Mouse (Mus musculus) forebrain, embryonic 12.5 days (tissue): ENCODE results near the gene Hnrnpu. TPM values are rescaled to one million over a fixed set of nuclear protein-coding genes. Genes with fewer than 3 reads are reported as not detected.
"Not testable (repeated sequence)": the region's sequence is repeated elsewhere in the genome, so short reads cannot be mapped to it uniquely, and the experiment has no call there.

ENCODE experiments used
- ATAC-seq: fragments of 200-750 bp; cut with Nextera tagmentation; 2 replicates; pipeline ENCODE4 v1.8.0; 2017; ENCODE audit warnings: moderate TSS enrichment; ENCODE audit not compliant: low FRiP score
- H3K27ac ChIP-seq: fragments of 300-500 bp; sonication (generic); 2 replicates; pipeline ENCODE4 v1.5.1; 2016; ENCODE audit warnings: mild to moderate bottlenecking
- H3K27me3 ChIP-seq: fragments of 300-500 bp; sonication (generic); 2 replicates; pipeline ENCODE4 v1.6.1; 2016; ENCODE audit warnings: mild to moderate bottlenecking
- H3K36me3 ChIP-seq: fragments of 300-500 bp; sonication (generic); replicated peaks from 2 replicates; pipeline ENCODE4 v1.6.1; 2016; ENCODE audit warnings: mild to moderate bottlenecking
- H3K4me1 ChIP-seq: fragments of 300-500 bp; sonication (generic); 2 replicates; pipeline ENCODE4 v1.6.1; 2016
- H3K4me2 ChIP-seq: fragments of 300-500 bp; sonication (generic); 2 replicates; pipeline ENCODE4 v1.6.1; 2016; ENCODE audit warnings: mild to moderate bottlenecking, moderate library complexity
- H3K4me3 ChIP-seq: fragments of 300-500 bp; sonication (generic); replicated peaks from 2 replicates; pipeline ENCODE4 v1.5.1; 2016; ENCODE audit warnings: mild to moderate bottlenecking
- H3K9ac ChIP-seq: fragments of 300-500 bp; sonication (generic); 2 replicates; pipeline ENCODE4 v1.6.1; 2016; ENCODE audit warnings: mild to moderate bottlenecking
- H3K9me3 ChIP-seq: fragments of 300-500 bp; sonication (generic); 2 replicates; pipeline ENCODE4 v1.6.1; 2016
- WGBS: fragments of 180-500 bp; shearing (Covaris S2); methylation state at CpG from one replicate; pipeline ENCODE4 v1.1.7; 2016; 5-methylcytosine and 5-hydroxymethylcytosine counted together
- polyA plus RNA-seq: library from polyadenylated mRNA; unstranded; fragments of >200 nt; fragmentation: Nextera tagmentation; extraction: Ambion mirVana; gene quantifications from 2 replicates; pipeline ENCODE4 v1.2.1, GENCODE M21; 2016

Hnrnpu gene
- polyA plus RNA-seq, 1 experiment from 2014 or later = 928 TPM

GRCm38 (mm10) chr1:178360264-178360663 is 22.7 kb upstream of the Hnrnpu start:
- 87% methylated on average over 11 of the region's 11 CpGs for WGBS
- H3K9ac ChIP-seq = no peak overlapping the region
- H3K27ac ChIP-seq = no peak overlapping the region
- no peaks in the 10 kb centered on the region for H3K27me3 ChIP-seq
- H3K4me3 ChIP-seq = no peak overlapping the region
- H3K36me3 ChIP-seq = no peaks in the 10 kb centered on the region
- H3K9me3 ChIP-seq = no peaks in the 10 kb centered on the region
- no peak for ATAC-seq
- no peak overlapping the region for H3K4me2 ChIP-seq
- H3K4me1 ChIP-seq = no peaks in the 10 kb centered on the region

- no peak overlapping the region for H3K4me3 ChIP-seq
- H3K4me2 ChIP-seq = no peak overlapping the region
- H3K4me1 ChIP-seq = no peaks in the 10 kb centered on the region
- ATAC-seq = no peak
- H3K9me3 ChIP-seq = no peaks in the 10 kb centered on the region
- 73% methylated on average over 12 of the region's 12 CpGs for WGBS
- no peak overlapping the region for H3K27ac ChIP-seq
- no peak overlapping the region for H3K9ac ChIP-seq
- H3K36me3 ChIP-seq = no peaks in the 10 kb centered on the region
- no peaks in the 10 kb centered on the region for H3K27me3 ChIP-seq
Observed at GRCm38 (mm10) chr1:178357776-178358710, 20.4 kb upstream of the Hnrnpu start.

DNA sequence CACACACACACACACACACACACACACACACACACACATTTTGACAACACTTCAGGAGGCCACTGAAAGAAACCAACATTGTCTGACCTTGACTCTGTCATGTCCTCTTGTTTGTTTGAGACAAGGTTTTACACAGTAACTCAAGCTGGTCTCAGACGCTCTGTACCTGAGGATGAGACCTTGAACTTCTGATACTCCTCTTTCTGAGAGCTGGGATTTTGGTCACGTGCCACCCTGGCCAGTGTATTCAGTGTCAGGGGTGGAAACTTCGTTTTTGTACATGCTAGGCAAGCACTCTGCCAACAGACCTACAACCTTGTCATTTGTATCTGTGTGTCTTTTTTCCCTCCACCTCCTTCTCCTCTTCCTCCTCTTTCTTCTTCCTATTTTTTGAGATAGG is 17.0 kb upstream of the Hnrnpu start:
- no peak for ATAC-seq
- no peak overlapping the region for H3K9ac ChIP-seq
- no peak overlapping the region for H3K4me2 ChIP-seq
- no peaks in the 10 kb centered on the region for H3K4me1 ChIP-seq
- WGBS = 73% methylated on average over 3 of the region's 3 CpGs
- H3K9me3 ChIP-seq = no peaks in the 10 kb centered on the region
- no peak overlapping the region for H3K27ac ChIP-seq
- H3K4me3 ChIP-seq = no peak overlapping the region
- H3K27me3 ChIP-seq = no peaks in the 10 kb centered on the region
- H3K36me3 ChIP-seq = no peaks in the 10 kb centered on the region

- Histone ChIP-seq H3K27me3 (no peaks in the 10 kb centered on the region), H3K4me1 (no peaks in the 10 kb centered on the region), H3K27ac (no peak overlapping the region), H3K4me2 (no peak overlapping the region), H3K9me3 (no peaks in the 10 kb centered on the region), H3K36me3 (no peaks in the 10 kb centered on the region), H3K4me3 (no peak overlapping the region), H3K9ac (no peak overlapping the region)
- no peak for ATAC-seq
Observed at GRCm38 (mm10) chr1:178351643-178352042, 14.0 kb upstream of the Hnrnpu start.

GRCm38 (mm10) chr1:178350792-178351191 is 13.2 kb upstream of the Hnrnpu start:
- Histone ChIP-seq H3K27me3 (no peaks in the 10 kb centered on the region), H3K36me3 (no peaks in the 10 kb centered on the region), H3K4me2 (no peak overlapping the region), H3K4me1 (no peaks in the 10 kb centered on the region), H3K27ac (no peak overlapping the region), H3K9ac (no peak overlapping the region), H3K9me3 (no peaks in the 10 kb centered on the region), H3K4me3 (no peak overlapping the region)
- WGBS = 91% methylated on average over 2 of the region's 2 CpGs
- ATAC-seq = no peak

- 92% methylated on average over 10 of the region's 10 CpGs for WGBS
Observed at GRCm38 (mm10) chr1:178344071-178344805, 6.6 kb upstream of the Hnrnpu start.

GRCm38 (mm10) chr1:178342612-178343011 is 5.0 kb upstream of the Hnrnpu start:
- H3K9me3 ChIP-seq = no peaks in the 10 kb centered on the region
- no peak for ATAC-seq
- no peaks in the 10 kb centered on the region for H3K27me3 ChIP-seq
- no peak overlapping the region for H3K9ac ChIP-seq
- H3K4me1 ChIP-seq = peaks cover 4% of the 10 kb centered on the region
- no peak overlapping the region for H3K4me2 ChIP-seq
- WGBS = 83% methylated on average over 5 of the region's 5 CpGs
- H3K36me3 ChIP-seq = no peaks in the 10 kb centered on the region
- no peak overlapping the region for H3K4me3 ChIP-seq
- no peak overlapping the region for H3K27ac ChIP-seq

More at GRCm38 (mm10) chr1:178344071-178344805, 6.6 kb upstream of the Hnrnpu start:
- H3K27me3 ChIP-seq, H3K4me2 ChIP-seq, ATAC-seq, H3K9me3 ChIP-seq, H3K4me1 ChIP-seq, H3K4me3 ChIP-seq, H3K36me3 ChIP-seq, H3K27ac ChIP-seq, H3K9ac ChIP-seq: not testable (repeated sequence)

- Histone ChIP-seq H3K9me3 (no peaks in the 10 kb centered on the region), H3K4me3 (no peak overlapping the region), H3K4me1 (peaks cover 4% of the 10 kb centered on the region), H3K36me3 (no peaks in the 10 kb centered on the region), H3K27me3 (no peaks in the 10 kb centered on the region), H3K9ac (no peak overlapping the region), H3K27ac (no peak overlapping the region), H3K4me2 (no peak overlapping the region)
- ATAC-seq = no peak
- 74% methylated on average over 1 of the region's 1 CpGs for WGBS
Observed at GRCm38 (mm10) chr1:178342063-178342462, 4.5 kb upstream of the Hnrnpu start.

DNA sequence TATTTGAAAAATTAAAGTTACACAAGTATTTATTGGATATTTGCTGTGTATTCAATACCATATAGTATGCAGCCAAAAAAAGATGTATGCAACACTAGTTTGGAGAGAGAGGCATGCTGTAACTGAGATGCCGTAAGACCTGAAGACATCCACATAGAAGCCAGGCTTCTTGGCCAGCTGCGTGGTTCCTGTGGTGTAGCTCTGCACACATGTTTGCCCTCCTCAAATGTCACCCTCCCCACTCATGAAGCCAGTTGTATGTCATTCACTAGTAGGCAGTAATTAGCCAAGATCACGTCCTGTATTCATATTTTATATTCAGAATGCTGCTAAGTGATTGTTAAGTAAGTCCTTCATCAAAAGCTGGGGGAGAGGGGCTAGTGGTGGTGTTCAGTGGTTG is 3.8 kb upstream of the Hnrnpu start:
- Histone ChIP-seq H3K9me3 (no peaks in the 10 kb centered on the region), H3K9ac (no peak overlapping the region), H3K27ac (no peak overlapping the region), H3K4me2 (no peak overlapping the region), H3K27me3 (no peaks in the 10 kb centered on the region), H3K36me3 (no peaks in the 10 kb centered on the region), H3K4me1 (peaks cover 4% of the 10 kb centered on the region), H3K4me3 (no peak overlapping the region)
- no peak for ATAC-seq
- WGBS = 85% methylated on average over 3 of the region's 3 CpGs

DNA sequence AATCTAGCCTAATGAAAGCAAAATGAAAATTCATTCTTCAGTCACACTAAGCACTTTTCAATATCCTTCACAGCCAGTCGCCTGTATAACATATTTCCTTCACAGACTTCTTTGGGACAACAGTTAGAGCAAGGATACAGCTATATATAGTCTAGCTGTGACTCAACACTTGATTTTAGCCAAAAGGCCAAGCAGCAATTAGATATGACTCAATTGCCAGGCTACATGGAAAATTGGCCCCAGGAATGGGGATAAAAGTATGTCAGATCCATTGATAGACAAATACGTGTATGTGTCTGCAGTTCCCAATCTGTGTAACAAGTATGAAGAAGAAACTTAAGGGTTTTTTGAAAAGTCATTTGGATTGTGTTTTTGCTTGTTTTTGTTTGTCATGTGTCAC is 2.6 kb upstream of the Hnrnpu start:
- no peak overlapping the region for H3K4me3 ChIP-seq
- H3K27ac ChIP-seq = no peak overlapping the region
- H3K36me3 ChIP-seq = peaks cover under 1% of the 10 kb centered on the region
- 98% methylated on average over 2 of the region's 2 CpGs for WGBS
- H3K9me3 ChIP-seq = no peaks in the 10 kb centered on the region
- no peak overlapping the region for H3K4me2 ChIP-seq
- no peak overlapping the region for H3K9ac ChIP-seq
- no peak for ATAC-seq
- H3K27me3 ChIP-seq = no peaks in the 10 kb centered on the region
- H3K4me1 ChIP-seq = peaks cover 4% of the 10 kb centered on the region

- WGBS = 3% methylated on average over 6 of the region's 6 CpGs
- Histone ChIP-seq H3K4me3 (peak overlapping the region; percentile 75), H3K36me3 (peaks cover 15% of the 10 kb centered on the region), H3K9me3 (no peaks in the 10 kb centered on the region), H3K27me3 (no peaks in the 10 kb centered on the region), H3K27ac (peak overlapping the region; percentile 100), H3K9ac (peak overlapping the region; percentile 100), H3K4me2 (peak overlapping the region; percentile 74), H3K4me1 (peaks cover 19% of the 10 kb centered on the region)
- no peak for ATAC-seq
Observed at GRCm38 (mm10) chr1:178338318-178338641, 683 bp upstream of the Hnrnpu start.

DNA sequence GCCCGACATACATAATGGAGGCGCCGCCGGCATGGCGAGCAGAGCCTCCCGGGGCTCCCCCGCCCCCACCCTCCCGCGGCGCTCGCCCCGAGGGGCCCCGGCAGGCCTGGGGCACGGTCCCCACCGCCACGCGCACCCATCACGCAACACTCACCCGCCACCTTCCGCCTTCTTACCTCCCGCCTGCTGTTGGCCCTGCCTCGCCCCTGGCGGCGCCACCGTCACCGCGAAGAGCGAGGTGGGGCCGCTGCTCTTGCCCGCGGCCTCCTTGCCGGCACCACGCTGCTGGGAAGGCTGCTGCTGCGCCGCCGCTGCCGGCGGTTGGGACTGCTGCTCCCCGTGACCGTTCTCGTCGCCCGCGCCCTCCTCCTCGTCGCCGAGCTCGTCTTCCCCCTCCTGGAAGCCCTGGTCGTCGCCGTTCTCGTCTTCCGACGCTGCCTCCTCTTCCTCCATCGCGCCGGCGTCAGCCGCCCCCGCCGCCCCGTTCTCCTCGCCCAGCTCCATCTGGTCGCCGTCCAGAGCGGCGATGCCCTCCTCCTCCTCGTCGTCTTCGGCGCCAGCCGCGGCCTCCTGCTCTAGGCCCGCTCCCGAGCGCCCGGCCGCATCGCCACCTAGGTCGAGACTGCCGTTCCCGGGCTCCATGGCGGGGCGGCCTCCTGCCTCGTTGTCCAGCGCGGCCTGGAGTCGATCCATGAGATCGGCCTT is 668 bp downstream of the Hnrnpu start:
- Histone ChIP-seq H3K9me3 (no peaks in the 10 kb centered on the region), H3K27me3 (no peaks in the 10 kb centered on the region), H3K4me3 (peak overlapping the region; percentile 75), H3K4me1 (peaks cover 27% of the 10 kb centered on the region), H3K36me3 (peaks cover 29% of the 10 kb centered on the region), H3K27ac (peak overlapping the region; percentile 100), H3K9ac (peak overlapping the region; percentile 100), H3K4me2 (peak overlapping the region; percentile 74)
- under 1% methylated on average over 80 of the region's 89 CpGs for WGBS
- peak; percentile 47 for ATAC-seq
